Mouse (Mus musculus) urinary bladder, postnatal 36 days (tissue): Measurements from ENCODE around the gene D11Wsu47e.

Source experiments
- DNase-seq, 2 experiments: peaks; one replicate each; pipeline ENCODE4 v3.0.0; 2022; ENCODE audit warnings: low spot score in 2 of 2, mixed read lengths in 1 of 2

Gene D11Wsu47e

GRCm38 (mm10) chr11:113705966-113706652 lies 21.9 kb downstream of the D11Wsu47e start:
- no peak for DNase-seq

DNA sequence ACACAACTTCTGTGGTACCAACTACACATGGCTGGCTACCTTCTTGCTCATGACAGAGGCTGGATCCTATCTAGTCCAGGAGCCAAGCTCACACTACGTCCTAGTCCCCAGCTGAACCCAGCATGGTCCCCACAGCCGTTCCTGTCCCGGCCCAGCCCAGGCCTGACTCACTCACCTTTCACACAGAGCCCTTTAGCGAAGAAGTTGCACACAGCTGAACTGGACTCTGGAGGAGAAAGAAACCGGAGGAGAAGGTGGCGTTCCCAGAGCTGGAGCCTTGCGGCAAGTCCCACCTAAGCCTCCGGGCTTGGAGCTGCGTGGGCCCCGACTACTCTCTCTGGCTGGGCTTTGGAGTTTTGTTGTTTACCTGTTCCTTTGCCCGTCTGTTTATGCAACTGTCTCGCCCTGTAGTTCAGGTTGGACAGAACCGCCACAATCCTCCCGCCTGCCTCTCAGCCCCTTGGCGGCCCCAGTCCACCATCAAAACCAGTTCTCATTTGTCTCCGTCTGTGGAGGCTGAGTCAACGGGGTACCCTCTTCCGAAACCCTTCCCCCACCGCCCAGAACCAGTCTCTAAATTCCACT lies 24.5 kb downstream of the D11Wsu47e start:
- peak; percentile 75 to 77 for DNase-seq

DNA sequence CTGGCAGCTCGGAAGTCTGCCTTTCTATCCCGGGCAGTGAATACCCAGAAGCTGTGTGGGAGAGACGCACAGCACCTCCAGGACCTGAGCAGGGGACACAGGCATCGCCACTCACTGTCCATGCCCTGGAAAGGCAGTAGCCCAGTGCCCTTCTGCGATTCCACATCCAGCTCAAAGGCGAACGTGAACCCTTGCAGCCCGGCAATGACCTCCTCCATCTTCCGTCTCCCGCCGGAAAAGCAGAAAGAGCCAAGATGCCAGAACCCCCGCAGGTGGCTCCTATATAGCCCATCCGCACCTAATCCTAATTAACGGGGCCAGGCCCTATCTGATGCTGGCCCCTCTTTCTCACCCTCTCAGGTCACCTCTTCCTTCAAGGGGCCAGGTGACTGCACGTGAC lies 25.1 kb downstream of the D11Wsu47e start:
- no peak for DNase-seq

GRCm38 (mm10) chr11:113709731-113710256 lies 25.6 kb downstream of the D11Wsu47e start, which contains the start of gene Cpsf4l:
TSS of gene Cpsf4l (minus strand) at chr11:113710017.
- DNase-seq = no peak

DNA sequence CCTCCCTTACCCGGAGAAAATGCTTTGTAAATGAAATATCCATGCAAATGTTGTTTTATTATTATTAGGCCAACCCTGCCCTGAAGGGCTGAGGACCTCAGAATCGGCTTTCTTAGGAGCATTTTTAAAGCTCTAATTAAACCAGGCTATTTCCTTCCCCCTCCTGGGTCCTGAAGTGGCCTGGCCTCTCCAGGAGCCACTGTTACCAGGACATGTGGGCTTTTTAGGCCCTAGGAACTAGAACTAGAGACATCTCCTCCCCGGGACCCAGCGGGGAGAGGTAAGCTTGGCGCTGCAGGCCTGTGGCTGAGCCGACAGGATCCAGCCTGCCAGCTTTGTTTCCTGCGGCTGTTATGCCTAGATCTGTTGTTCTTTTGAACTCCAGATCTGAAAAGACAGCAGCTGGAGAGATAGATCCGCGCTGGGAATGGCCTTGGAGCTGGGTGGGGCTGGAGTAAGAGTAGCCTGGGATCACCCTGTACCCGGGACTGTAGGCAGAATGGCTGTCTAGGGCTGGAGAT lies 26.1 kb downstream of the D11Wsu47e start:
- no peak for DNase-seq

DNA sequence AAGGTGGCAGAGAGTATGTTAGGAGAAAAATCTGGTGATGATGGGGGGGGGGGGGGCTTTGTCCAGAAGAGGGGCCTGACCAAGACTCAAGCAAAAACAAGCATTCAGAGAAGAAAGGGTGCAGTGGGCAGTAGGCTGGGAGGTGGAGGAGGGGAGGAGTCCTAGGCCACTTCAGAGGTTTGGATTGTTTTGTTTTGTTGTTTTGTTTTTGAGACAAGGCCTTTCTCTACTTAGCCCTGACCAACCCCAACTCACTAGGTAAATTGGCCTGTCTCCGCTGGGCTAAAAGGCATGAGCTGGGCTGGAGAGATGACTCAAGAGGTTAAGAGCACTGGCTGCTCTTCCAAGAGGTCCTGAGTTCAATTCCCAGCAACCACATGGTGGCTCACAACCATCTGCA lies 26.8 kb downstream of the D11Wsu47e start:
- DNase-seq = no peak

GRCm38 (mm10) chr11:113715078-113715674 lies 31.0 kb downstream of the D11Wsu47e start:
- no peak for DNase-seq

- DNase-seq = no peak
Observed at GRCm38 (mm10) chr11:113716132-113716531, 31.9 kb downstream of the D11Wsu47e start.

DNA sequence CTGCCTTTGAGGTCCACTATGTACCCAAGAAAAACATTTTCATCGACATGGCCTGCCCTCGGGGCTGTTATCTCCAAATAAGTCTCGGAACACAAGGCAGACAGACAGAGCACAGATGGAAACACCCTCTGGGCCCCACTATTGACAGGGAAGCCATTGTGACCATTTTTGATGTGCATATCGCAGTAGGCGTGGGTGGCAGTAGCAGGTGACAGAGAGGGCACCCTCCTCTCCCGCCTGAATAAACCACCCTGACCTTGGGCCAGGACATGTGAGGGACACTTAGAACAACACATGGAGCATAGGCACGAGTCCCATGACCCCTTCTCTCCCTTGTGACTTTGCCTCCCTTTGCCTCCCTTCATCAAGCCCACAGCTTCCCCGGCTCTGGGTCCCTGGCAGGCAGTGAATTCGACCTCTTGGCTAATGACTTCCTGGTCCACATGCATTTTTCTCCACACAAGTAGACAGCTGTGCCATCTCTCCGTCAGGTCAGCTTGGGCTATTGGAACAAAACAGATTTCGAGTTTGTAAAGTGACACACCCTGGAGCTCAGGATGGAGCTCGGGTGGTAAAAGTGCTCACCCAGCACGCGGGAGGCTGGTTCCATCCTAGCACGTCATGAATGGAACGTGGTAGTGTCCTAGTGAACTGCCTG lies 33.7 kb downstream of the D11Wsu47e start:
- DNase-seq = no peak

- no peak for DNase-seq
Observed at GRCm38 (mm10) chr11:113722405-113723090, 38.3 kb downstream of the D11Wsu47e start.

GRCm38 (mm10) chr11:113725235-113726048 lies 41.2 kb downstream of the D11Wsu47e start:
- DNase-seq = no peak

DNA sequence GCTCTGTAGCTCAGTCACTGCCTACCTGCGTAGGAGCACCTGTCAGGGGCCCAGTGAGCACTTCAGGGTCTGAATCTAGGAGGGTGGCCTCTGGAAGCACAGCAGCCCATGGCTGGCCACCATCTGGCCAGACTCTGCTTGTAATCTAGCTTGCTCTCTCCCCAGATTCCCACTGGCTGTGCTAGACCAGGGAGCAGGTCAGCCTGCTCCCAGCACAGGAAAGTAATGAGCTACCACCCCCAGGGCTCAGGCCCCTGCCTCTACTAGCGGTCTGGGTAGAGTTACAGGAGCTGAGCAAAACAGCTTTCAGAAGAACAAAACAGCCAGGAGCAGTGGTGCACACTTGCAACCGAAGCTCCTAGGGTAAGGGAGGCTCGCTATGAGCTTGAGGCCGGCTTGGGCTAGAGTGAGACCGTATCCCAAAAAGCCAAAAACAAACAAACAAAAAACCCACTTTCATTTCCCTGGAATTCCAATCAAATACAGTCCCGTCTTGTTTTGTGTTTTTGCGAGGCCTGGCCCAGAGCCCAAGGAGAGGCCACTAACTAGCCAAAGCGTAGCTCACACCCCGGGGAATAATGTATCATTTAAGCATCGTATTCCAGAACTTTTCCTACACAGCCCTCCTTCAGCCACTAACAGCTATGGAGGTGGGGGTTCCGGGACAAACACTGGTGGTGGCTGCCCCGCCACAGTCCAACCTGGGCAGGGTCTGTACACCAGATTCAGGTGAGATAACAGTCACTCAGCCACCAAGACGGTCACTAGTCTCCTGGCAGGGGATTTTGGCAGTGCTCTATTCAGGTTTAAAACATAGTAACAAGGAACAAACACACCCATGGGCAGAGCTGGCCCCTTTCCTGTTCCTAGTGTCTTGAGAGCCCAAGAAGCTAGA lies 43.0 kb downstream of the D11Wsu47e start:
- no peak for DNase-seq

DNA sequence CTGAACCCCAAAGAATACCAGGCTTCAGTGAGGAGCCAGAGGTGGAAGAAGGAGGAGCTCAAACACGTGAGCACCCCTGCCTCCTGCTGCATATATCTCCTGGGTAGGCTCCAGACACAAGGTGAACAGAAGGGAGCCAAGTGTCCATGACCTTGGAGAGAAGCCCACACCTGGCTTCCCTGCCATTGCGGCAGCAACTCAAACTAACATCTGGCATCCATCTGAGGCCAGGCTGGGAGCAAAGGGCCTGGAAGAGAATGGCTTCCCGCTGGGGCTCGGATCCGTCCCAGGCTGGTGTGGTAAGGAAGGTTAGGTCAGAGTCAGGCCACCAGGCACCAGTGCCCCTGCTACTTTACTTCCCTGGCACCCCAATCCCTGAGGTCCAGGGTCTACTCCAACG lies 43.8 kb downstream of the D11Wsu47e start:
- no peak for DNase-seq

- DNase-seq = no peak
Observed at GRCm38 (mm10) chr11:113729239-113729638, 45.0 kb downstream of the D11Wsu47e start.

DNA sequence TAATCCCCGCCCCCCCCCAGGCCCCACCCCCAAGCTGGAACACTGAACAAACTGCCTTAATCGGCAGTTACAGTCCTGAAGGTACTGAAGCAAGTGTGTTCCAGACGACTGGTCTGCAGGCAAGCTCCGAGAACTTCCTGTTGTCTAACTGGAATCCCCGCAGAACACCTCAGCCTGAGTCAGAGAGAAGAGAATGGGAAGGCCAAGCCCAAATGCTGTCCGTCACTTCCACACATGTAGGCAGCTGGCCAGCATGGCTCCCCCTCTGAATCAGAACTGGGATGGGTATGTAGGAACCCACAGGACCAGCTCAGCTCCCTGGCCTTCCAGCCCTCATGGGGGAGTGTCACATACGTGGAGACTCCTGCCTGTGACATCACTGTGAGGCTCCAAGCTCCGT lies 45.7 kb downstream of the D11Wsu47e start:
- DNase-seq = peak in 1 of 2 experiments; percentile 57

DNA sequence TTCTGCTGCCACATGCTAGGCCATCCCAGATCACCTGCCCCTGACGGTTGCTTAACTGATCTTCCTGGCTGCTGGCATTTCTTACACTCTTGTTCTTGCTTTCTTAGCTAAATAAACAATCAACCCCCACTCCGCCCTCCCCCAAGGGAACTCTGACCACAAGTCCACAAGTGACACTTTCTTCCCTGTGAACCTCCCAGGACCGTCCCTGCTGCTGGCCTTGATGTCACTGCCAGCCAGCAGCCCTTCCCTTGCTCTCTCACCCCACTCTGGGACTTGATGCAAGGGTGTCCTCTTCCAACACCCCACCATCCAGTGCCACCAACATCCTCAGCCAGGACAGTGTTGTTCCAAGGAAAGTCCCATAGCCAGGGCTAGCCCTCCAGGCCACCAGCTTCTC lies 46.7 kb downstream of the D11Wsu47e start:
- no peak for DNase-seq

DNA sequence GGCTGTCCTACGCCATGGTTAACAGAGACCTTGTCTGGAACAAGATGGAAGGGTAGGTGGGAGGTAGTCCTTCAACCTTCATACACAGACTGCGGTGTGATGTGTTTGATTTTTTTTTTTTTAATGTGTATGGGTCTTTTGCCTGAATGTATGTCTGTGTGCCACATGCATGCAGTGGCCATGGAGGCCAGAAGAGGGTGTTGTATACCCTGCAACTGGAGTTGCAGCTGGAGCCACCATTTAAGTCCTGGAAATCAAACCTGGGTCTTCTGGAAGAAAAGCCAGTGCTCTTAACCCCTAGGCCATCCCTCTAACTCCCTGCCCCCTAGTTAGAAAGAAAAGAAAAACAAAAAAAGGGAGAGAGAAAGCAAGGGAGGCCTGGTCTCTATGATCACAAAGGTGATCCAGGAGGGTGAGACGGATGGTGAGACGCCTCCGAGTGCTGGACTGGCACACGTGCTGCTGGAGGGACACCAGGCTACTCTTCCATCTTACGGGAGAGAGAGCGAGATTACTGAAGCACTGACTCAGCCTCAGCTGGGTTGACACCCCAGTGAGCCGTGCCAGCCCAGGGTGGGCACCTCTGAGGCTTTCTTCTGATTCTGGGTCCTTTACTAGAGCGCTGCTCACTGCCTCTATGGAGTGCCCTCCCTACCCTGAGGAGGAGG lies 47.9 kb downstream of the D11Wsu47e start:
- DNase-seq = no peak

DNA sequence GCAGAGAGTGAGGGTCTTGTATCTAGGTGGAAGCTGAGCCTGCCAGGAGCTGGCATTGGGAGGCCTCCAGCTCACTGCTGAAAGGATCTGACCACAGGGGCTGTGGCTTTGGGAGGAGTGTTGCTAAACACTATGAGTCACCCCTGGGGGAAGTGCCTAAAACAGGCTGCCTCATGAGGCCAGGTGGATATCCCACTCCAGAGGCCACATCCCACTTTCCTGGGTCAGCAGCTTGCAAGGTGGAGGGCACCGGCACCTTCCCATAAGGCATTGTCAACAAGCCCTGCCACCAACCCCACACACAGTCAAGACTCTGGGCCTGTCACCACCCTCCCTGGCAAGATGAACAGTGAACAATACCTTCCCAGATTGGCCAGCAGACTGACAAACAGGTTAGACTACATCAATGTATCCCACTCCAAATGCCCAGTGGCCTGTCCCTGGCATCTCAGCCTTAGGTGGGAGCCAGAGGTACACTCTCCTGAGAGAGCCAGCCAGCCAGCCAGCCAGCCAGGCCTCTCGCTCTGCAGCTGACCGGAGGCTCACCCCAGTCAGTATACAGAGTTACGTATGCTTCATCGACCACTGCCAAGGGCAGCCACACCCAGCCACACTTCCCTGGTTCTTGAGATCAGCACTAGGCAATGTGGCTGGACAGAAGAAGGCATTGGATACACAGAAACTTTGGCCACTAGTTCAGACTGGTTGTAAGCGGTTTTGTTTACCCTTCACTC lies 49.6 kb downstream of the D11Wsu47e start:
- peak; percentile 71 to 74 for DNase-seq
